Mouse (Mus musculus) stomach, postnatal 0 days (tissue): ENCODE results near the gene Clint1. TPM values are rescaled to one million over a fixed set of nuclear protein-coding genes. Genes with fewer than 3 reads are reported as not detected.

ENCODE experiments used
- ATAC-seq: fragments of 200-750 bp; cut with Nextera tagmentation; 2 replicates; pipeline ENCODE4 v1.8.0; 2017; ENCODE audit not compliant: low FRiP score, low TSS enrichment
- DNase-seq: peaks from one replicate; pipeline ENCODE4 v3.0.0-alpha.2; 2016; ENCODE audit warnings: low spot score
- H3K27ac ChIP-seq: fragments of 300-500 bp; sonication (generic); replicated peaks from 2 replicates; pipeline ENCODE4 v1.5.1; 2014; ENCODE audit warnings: mild to moderate bottlenecking, control low read depth
- H3K27me3 ChIP-seq: fragments of 300-500 bp; sonication (generic); 2 replicates; pipeline ENCODE4 v1.6.1; 2014; ENCODE audit warnings: low read length; ENCODE audit not compliant: control insufficient read depth, insufficient read depth
- H3K36me3 ChIP-seq: fragments of 300-500 bp; sonication (generic); 2 replicates; pipeline ENCODE4 v1.6.1; 2014; ENCODE audit warnings: low read length, mixed read lengths; ENCODE audit not compliant: control insufficient read depth, insufficient read depth
- H3K4me1 ChIP-seq: fragments of 300-500 bp; sonication (generic); replicated peaks from 2 replicates; pipeline ENCODE4 v1.6.1; 2014; ENCODE audit warnings: antibody characterized with exemption; ENCODE audit not compliant: control insufficient read depth, insufficient read depth
- H3K4me2 ChIP-seq: fragments of 300-500 bp; sonication (generic); replicated peaks from 2 replicates; pipeline ENCODE4 v1.6.1; 2014; ENCODE audit warnings: low read depth, mild to moderate bottlenecking, control low read depth, moderate library complexity
- H3K4me3 ChIP-seq: fragments of 300-500 bp; sonication (generic); 2 replicates; pipeline ENCODE4 v1.5.1; 2014; ENCODE audit warnings: low read depth, low read length, control low read depth
- H3K9ac ChIP-seq: fragments of 300-500 bp; sonication (generic); 2 replicates; pipeline ENCODE4 v1.6.1; 2014; ENCODE audit warnings: mild to moderate bottlenecking, low read length, control low read depth, mixed read lengths
- H3K9me3 ChIP-seq: fragments of 300-500 bp; sonication (generic); 2 replicates; pipeline ENCODE4 v1.6.1; 2016; ENCODE audit warnings: low read length; ENCODE audit not compliant: control insufficient read depth
- CTCF ChIP-seq: IDR thresholded peaks from 2 replicates; pipeline ENCODE4 v1.5.1; 2016; ENCODE audit warnings: antibody characterized with exemption, low read depth, mild to moderate bottlenecking, moderate library complexity
- EP300 ChIP-seq: optimal IDR thresholded peaks from 2 replicates; pipeline ENCODE3; 2016; ENCODE audit warnings: antibody characterized with exemption
- WGBS: fragments of 180-500 bp; shearing (Covaris S2); extraction: QIAGEN DNeasy Blood & Tissue Kit; methylation state at CpG from one replicate; pipeline ENCODE4 v1.1.7; 2014; 5-methylcytosine and 5-hydroxymethylcytosine counted together
- polyA plus RNA-seq: library from polyadenylated mRNA; unstranded; fragments of >200 nt; fragmentation: Nextera tagmentation; extraction: Ambion mirVana; gene quantifications from 2 replicates; pipeline ENCODE4 v1.2.1, GENCODE M21; 2015

Gene Clint1
- polyA plus RNA-seq, 1 experiment from 2014 or later = 56.8 TPM

GRCm38 (mm10) chr11:45886596-45886995, 34.7 kb downstream of the Clint1 start:
- H3K27ac ChIP-seq = no peak overlapping the region
- no peak for ATAC-seq
- H3K27me3 ChIP-seq = no peaks in the 10 kb centered on the region
- H3K4me1 ChIP-seq = peaks cover 2% of the 10 kb centered on the region; the same call in 1 of the 2 replicates
- H3K9ac ChIP-seq = no peak overlapping the region
- H3K4me2 ChIP-seq = no peak overlapping the region
- 89% methylated on average over 5 of the region's 5 CpGs for WGBS
- H3K9me3 ChIP-seq = no peaks in the 10 kb centered on the region
- H3K4me3 ChIP-seq = no peak overlapping the region
- H3K36me3 ChIP-seq = peaks cover 15% of the 10 kb centered on the region
- DNase-seq = no peak
- TF ChIP-seq EP300 = no peak
- no peak for TF ChIP-seq CTCF

DNA sequence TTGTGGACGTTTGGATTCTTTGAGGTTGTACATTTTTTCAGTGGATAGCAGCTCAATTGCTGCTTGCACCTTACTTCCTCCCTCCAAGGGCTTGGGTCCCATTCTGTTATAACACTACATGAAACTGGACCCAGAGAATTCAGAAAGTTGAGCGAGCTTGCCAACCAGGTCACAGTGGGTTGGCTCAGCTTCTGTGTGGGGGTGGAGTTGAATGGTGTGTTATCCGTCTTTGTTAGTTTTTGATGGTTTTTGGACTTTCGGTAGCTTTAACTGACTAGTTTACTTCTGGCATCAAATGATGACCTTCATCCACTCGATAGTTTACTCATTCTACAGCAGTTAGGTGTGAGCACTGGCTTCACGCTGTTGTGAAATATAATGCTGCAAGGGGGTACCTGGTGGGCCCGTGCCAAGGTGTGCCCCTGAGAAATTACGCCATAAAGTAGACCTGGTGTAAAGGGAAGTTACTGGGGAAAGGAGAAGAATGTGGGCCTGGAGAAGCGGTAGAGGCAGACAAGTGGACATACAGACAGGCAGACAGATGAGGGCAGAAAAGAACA, 36.7 kb downstream of the Clint1 start:
- no peak overlapping the region for H3K4me3 ChIP-seq
- TF ChIP-seq EP300 (no peak), CTCF (no peak)
- 82% methylated on average over 9 of the region's 9 CpGs for WGBS
- H3K9me3 ChIP-seq = no peaks in the 10 kb centered on the region
- peaks cover 21% of the 10 kb centered on the region for H3K36me3 ChIP-seq
- DNase-seq (no peak), ATAC-seq (no peak)
- H3K4me2 ChIP-seq = no peak overlapping the region
- H3K4me1 ChIP-seq = no peaks in the 10 kb centered on the region
- no peaks in the 10 kb centered on the region for H3K27me3 ChIP-seq
- H3K27ac ChIP-seq = no peak overlapping the region
- no peak overlapping the region for H3K9ac ChIP-seq

DNA sequence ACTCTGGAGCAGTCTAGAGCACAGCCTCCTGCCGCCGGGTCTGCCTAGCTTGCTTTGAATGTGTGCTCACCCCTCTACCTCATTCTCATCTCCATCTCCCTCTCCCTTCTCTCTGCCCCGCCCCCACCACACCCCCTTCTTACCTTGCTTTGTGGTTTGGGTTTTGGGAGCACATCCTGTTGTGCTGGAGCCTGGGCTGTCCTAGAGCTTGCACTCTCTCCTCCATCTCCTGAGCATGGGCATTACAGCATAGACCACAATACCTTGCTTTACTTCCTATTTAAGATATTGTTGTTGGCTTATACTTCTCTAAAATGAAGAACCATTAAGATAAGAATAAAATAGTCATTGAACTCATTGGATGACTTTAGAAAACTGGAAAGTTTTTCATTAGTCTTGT, 38.1 kb downstream of the Clint1 start:
- TF ChIP-seq CTCF = no peak
- no peak for TF ChIP-seq EP300
- DNase-seq = no peak
- H3K36me3 ChIP-seq = peaks cover 22% of the 10 kb centered on the region
- 84% methylated on average over 3 of the region's 3 CpGs for WGBS
- no peak overlapping the region for H3K9ac ChIP-seq
- H3K27me3 ChIP-seq = no peaks in the 10 kb centered on the region
- H3K4me3 ChIP-seq = no peak overlapping the region
- H3K4me1 ChIP-seq = no peaks in the 10 kb centered on the region
- ATAC-seq = no peak
- H3K4me2 ChIP-seq = no peak overlapping the region
- H3K27ac ChIP-seq = no peak overlapping the region
- H3K9me3 ChIP-seq = no peaks in the 10 kb centered on the region

GRCm38 (mm10) chr11:45890423-45890822, 38.6 kb downstream of the Clint1 start:
- Histone ChIP-seq H3K4me1 (no peaks in the 10 kb centered on the region), H3K9ac (no peak overlapping the region), H3K4me2 (no peak overlapping the region), H3K36me3 (peaks cover 26% of the 10 kb centered on the region), H3K4me3 (no peak overlapping the region), H3K27me3 (no peaks in the 10 kb centered on the region), H3K27ac (no peak overlapping the region), H3K9me3 (no peaks in the 10 kb centered on the region)
- TF ChIP-seq EP300 (no peak), CTCF (no peak)
- DNase-seq (no peak), ATAC-seq (no peak)
- WGBS = 83% methylated on average over 20 of the region's 20 CpGs

DNA sequence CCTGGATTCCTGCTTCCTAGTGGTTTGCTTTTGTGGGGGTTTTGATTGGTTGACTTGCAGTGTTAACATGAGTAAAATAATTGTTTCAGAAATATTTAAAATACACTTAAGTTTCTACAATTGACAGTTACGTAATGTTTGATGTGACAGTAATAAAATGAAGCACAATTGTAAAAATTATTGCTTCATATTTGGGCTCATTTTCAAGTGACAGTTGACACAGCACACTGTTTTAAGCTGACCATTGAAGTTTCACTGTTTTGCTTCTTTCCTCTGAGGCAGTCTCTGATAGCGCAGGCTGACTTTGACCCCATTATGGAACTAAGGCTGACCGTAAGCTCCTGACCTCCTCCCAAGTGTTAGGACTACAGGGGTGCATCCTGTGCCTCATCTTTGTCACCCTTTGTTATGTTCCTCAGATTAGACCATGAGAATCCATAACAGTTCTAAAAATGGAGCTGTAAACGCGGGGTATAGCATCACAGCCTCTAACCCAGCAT, 41.1 kb downstream of the Clint1 start:
- WGBS = 93% methylated on average over 5 of the region's 5 CpGs
- Histone ChIP-seq H3K4me2 (no peak overlapping the region), H3K4me3 (no peak overlapping the region), H3K9me3 (no peaks in the 10 kb centered on the region), H3K9ac (no peak overlapping the region), H3K36me3 (peaks cover 23% of the 10 kb centered on the region), H3K4me1 (no peaks in the 10 kb centered on the region), H3K27me3 (no peaks in the 10 kb centered on the region), H3K27ac (no peak overlapping the region)
- TF ChIP-seq CTCF (no peak), EP300 (no peak)
- ATAC-seq (no peak), DNase-seq (no peak)

DNA sequence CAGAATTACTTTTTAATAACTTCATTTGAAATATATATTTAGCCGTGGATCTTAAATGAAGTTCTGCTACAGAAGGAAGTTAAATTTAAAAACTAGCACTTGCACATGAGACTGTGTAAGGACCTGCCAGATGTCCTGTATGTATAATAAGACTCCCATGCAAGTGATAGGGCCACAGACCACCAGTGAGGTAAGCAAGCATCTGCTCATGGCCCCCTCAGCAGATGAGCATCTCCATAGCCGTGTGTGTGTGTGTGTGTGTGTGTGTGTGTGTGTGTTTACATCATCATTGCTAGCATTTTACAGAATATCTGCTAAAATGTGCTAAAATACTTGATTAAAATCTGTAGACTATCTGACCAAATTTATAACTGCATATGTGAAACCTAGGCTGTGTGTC, 45.5 kb downstream of the Clint1 start:
- no peak for DNase-seq
- TF ChIP-seq EP300 = no peak
- TF ChIP-seq CTCF = no peak
- Histone ChIP-seq H3K4me2 (no peak overlapping the region), H3K36me3 (peaks cover 17% of the 10 kb centered on the region; the same call in 1 of the 2 replicates), H3K9me3 (no peaks in the 10 kb centered on the region), H3K4me3 (no peak overlapping the region), H3K4me1 (no peaks in the 10 kb centered on the region), H3K9ac (no peak overlapping the region), H3K27me3 (no peaks in the 10 kb centered on the region), H3K27ac (no peak overlapping the region)
- 75% methylated on average over 2 of the region's 2 CpGs for WGBS
- ATAC-seq = no peak
